Mouse (Mus musculus): Measurements from ENCODE around the gene Gli3.

DNA sequence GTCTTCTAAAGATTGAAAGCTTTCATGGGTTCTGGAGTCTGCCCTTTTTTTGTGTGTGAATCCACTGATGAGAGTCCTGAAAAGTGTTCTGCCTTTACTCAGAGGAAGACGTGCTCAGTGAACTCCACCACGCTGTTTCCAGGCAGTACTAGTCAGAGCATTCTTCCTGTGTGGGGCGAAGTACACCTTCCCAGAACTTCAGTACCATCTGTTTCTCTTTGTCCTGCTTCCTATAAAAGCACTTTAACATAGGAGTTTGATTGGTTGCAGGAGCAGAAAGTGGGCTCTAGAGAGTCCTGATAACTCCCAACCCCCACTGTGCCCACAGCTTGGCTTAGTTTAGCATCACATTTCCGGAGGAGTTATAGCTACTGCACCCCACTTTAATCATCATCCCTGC, 32.8 kb downstream of the Gli3 start:
- TF ChIP-seq POLR2A (IDR thresholded peaks at IDR 0.05; ENCODE audit: borderline replicate concordance, control insufficient read depth, low read depth, low read length) = no peak
- no peak for TF ChIP-seq CTCF (IDR thresholded peaks at IDR 0.05; ENCODE audit: control insufficient read depth, insufficient read depth, low read length)
